Mouse (Mus musculus) cerebellum, postnatal 36 days (tissue): Measurements from ENCODE around the gene Prdm9.
"Not testable (repeated sequence)": the region's sequence is repeated elsewhere in the genome, so short reads cannot be mapped to it uniquely, and the experiment has no call there.

Experiments used
- DNase-seq, 2 experiments: peaks; one replicate each; pipeline ENCODE4 v3.0.0; 2021 to 2022; ENCODE audit warnings: mixed read lengths in 2 of 2

Prdm9 gene

GRCm38 (mm10) chr17:15564014-15564927 is at the start of gene Prdm9:
TSS of gene Prdm9 (minus strand) at chr17:15564354.
- peak; percentile 100 for DNase-seq

GRCm38 (mm10) chr17:15599496-15599895 is 35.3 kb upstream of the Prdm9 start:
- no peak for DNase-seq

GRCm38 (mm10) chr17:15591216-15591881 is 27.2 kb upstream of the Prdm9 start:
- no peak for DNase-seq

GRCm38 (mm10) chr17:15588116-15588515 is 24.0 kb upstream of the Prdm9 start:
- no peak for DNase-seq

GRCm38 (mm10) chr17:15585691-15586090 is 21.5 kb upstream of the Prdm9 start:
- no peak for DNase-seq

GRCm38 (mm10) chr17:15583071-15583470 is 18.9 kb upstream of the Prdm9 start:
- no peak for DNase-seq

- no peak for DNase-seq
These were observed 15.9 kb upstream of the Prdm9 start for GRCm38 (mm10) chr17:15580072-15580447.

GRCm38 (mm10) chr17:15579410-15580071 is 15.4 kb upstream of the Prdm9 start:
- no peak for DNase-seq

GRCm38 (mm10) chr17:15577291-15577694 is 13.1 kb upstream of the Prdm9 start:
- peak in 1 of 2 experiments; percentile 8 for DNase-seq

GRCm38 (mm10) chr17:15575056-15575455 is 10.9 kb upstream of the Prdm9 start:
- DNase-seq: no peak

GRCm38 (mm10) chr17:15566908-15567307 is 2.8 kb upstream of the Prdm9 start:
- DNase-seq: no peak

GRCm38 (mm10) chr17:15564928-15565300 is 760 bp upstream of the Prdm9 start:
- DNase-seq: peak; percentile 10 to 16

- no peak for DNase-seq
These were observed 4.2 kb downstream of the Prdm9 start for GRCm38 (mm10) chr17:15559946-15560345.

GRCm38 (mm10) chr17:15549713-15550112 is 14.4 kb downstream of the Prdm9 start:
- DNase-seq: no peak

GRCm38 (mm10) chr17:15546440-15546839 is 17.7 kb downstream of the Prdm9 start:
- no peak for DNase-seq

- not testable (repeated sequence) for DNase-seq
These were observed 20.3 kb downstream of the Prdm9 start for GRCm38 (mm10) chr17:15543868-15544267.

GRCm38 (mm10) chr17:15540309-15540708 is 23.8 kb downstream of the Prdm9 start:
- no peak for DNase-seq

GRCm38 (mm10) chr17:15536457-15536904 is 27.7 kb downstream of the Prdm9 start:
- peak in 1 of 2 experiments; percentile 27 for DNase-seq

- DNase-seq: no peak
These were observed 28.2 kb downstream of the Prdm9 start for GRCm38 (mm10) chr17:15535943-15536342.

- DNase-seq: peak in 1 of 2 experiments; percentile 44
These were observed 28.9 kb downstream of the Prdm9 start for GRCm38 (mm10) chr17:15535162-15535800.

- DNase-seq: peak; percentile 22 to 48
These were observed 34.0 kb downstream of the Prdm9 start for GRCm38 (mm10) chr17:15530141-15530540.

- DNase-seq: no peak
These were observed 35.3 kb downstream of the Prdm9 start for GRCm38 (mm10) chr17:15528887-15529286.

- DNase-seq: no peak
These were observed 36.4 kb downstream of the Prdm9 start for GRCm38 (mm10) chr17:15527811-15528136.
